Mouse (Mus musculus): ENCODE results near the gene CN725425.

DNA sequence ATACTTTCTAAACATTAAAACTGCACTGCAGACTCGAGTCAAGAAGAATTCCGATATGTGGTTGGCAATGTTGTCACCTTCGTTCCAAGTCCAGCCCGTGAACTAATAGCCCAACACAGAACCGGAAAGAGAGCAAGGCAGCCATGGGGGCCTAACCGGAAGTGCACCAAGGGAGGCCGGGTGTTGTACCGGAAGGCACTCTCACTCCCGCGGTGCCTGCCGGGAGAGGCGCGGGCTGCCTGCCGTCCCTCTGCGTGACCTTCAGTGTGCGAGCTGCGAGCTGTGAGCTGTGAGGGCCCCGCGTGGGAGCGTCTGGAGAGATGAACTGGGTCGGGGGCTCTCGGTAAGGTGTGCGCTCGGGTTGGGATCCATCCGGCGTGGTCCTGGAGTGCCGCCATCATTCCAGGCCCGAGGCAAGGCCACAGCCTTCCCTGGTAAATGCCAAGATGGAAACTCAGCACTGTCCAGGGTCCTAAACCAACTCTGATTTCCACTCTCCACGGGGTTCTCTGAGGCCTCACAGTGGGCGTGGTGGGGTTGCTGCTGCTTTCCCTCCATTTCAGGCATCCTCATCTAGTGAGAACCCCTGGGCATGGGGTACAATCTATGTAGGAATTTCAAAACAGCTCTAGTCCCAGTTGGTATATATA, at the start of gene CN725425:
- no peak for TF ChIP-seq CTCF (IDR thresholded peaks at IDR 0.05; ENCODE audit: extremely low read depth, insufficient read depth, insufficient read length, insufficient replicate concordance)
- no peak for TF ChIP-seq POLR2A (IDR thresholded peaks at IDR 0.05; ENCODE audit: low read depth, low read length)
